Mouse (Mus musculus) MEL (cell line): ENCODE results near the gene Igbp1b. TPM values are rescaled to one million over a fixed set of nuclear protein-coding genes. Genes with fewer than 3 reads are reported as not detected.

Experiments
- polyA plus RNA-seq, 2 experiments: library from polyadenylated mRNA; stranded (reverse) in 1 of 2; unstranded in 1 of 2; fragments of >175 nt in 1 of 2; fragments of >200 nt in 1 of 2; gene quantifications; 2 replicates each; pipeline versions ENCODE4 v1.2.1 to v1.2.4; 2012; ENCODE audit warnings: low replicate concordance in 2 of 2, low read depth in 1 of 2; ENCODE audit not compliant: insufficient read length in 2 of 2, insufficient read depth in 1 of 2, missing spikeins in 1 of 2
- total RNA-seq: library from RNA; depleted of rRNA; stranded (reverse); fragments of 300-350 nt; gene quantifications from 2 replicates; pipeline ENCODE4 v1.2.3, GENCODE M21; 2012; rRNA removed

Igbp1b gene
- total and polyA plus RNA-seq, 3 experiments = not detected

Other genes with a start within 250 kb of the Igbp1b start
- gene Lmo3, start 76.6 kb downstream of the Igbp1b start, total RNA-seq = not detected in 2 replicates
- not detected for gene Lmo3, start 76.6 kb downstream of the Igbp1b start, polyA plus RNA-seq